Comparison of ENCODE assay signal across 13 mouse cellular contexts in the genomic region with DNA sequence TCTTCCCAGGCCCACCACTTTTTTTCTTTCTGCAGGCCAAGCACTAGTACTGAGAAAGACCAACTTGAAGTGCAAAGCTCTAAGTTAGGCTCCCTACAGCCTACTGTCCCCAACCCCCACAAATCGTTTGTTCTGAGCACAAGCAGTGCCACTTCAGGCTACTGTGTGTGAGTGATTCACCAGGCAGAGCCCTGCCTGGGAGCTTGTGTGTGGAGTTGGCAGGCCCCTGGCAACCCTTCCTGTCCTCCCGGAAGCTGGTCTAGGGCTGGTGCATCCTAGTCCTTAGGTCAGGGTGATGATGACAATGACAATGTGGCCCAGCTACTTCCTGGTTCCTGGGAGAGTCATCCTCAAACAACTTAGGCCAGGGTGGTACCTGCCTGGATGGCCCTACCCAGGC.
DNase-seq lines count a peak whose midpoint lies in the region; ATAC-seq and TF ChIP-seq lines count a peak whose summit lies in the region.
"Had no signal": no experiment of that assay in that cellular context is flagged by ENCODE, and none has a peak within 500 bp of the region (broad histone marks: within the 10 kb centered on the region; RNA-seq: fewer than 3 reads in every experiment).

No protein-coding gene starts in this region.

- no peak for DNase-seq in heart, embryonic 10.5 days (ENCODE audit: low spot score)
- DNase-seq in heart, postnatal 10 days = no peak
- DNase-seq in lung, adult 18-20 months = peak; percentile 23 to 54
- no peak for DNase-seq in lung, adult 2 months
- no peak for DNase-seq in ovary, postnatal 14 days (ENCODE audit: low spot score)
- DNase-seq: cerebellum, postnatal 10 days; thymus, postnatal 4 days had no signal

- H3K9me3 ChIP-seq in heart, embryonic 10.5 days = no peaks in the 10 kb centered on the region
- no peaks in the 10 kb centered on the region for H3K9me3 ChIP-seq in intestine, embryonic 16.5 days (ENCODE audit: control insufficient read depth, low read length)
- no peaks in the 10 kb centered on the region for H3K9me3 ChIP-seq in neural tube, embryonic 15.5 days (replicated peaks)
- no peaks in the 10 kb centered on the region for H3K9me3 ChIP-seq in kidney, embryonic 16.5 days (ENCODE audit: low read length)
- H3K9me3 ChIP-seq: kidney, embryonic 15.5 days had no signal

- no peak overlapping the region for H3K4me3 ChIP-seq in heart, embryonic 10.5 days
- H3K4me3 ChIP-seq in lung, adult 2 months (replicated peaks; ENCODE audit: extremely low read depth, low read depth, low read length) = no peak overlapping the region
- no peak overlapping the region for H3K4me3 ChIP-seq in intestine, embryonic 16.5 days (ENCODE audit: low read length)
- H3K4me3 ChIP-seq in neural tube, embryonic 15.5 days (replicated peaks) = no peak overlapping the region
- H3K4me3 ChIP-seq in kidney, embryonic 16.5 days (ENCODE audit: low read length) = no peak overlapping the region
- H3K4me3 ChIP-seq: kidney, embryonic 15.5 days had no signal

- H3K9ac ChIP-seq in intestine, embryonic 16.5 days (ENCODE audit: low read depth, low read length) = no peak overlapping the region
- no peak overlapping the region for H3K9ac ChIP-seq in neural tube, embryonic 15.5 days (replicated peaks)
- H3K9ac ChIP-seq in kidney, embryonic 16.5 days (replicated peaks; ENCODE audit: low read length) = no peak overlapping the region
- H3K9ac ChIP-seq: kidney, embryonic 15.5 days had no signal

- H3K27me3 ChIP-seq in heart, embryonic 10.5 days (ENCODE audit: insufficient read depth, poor library complexity, severe bottlenecking) = no peaks in the 10 kb centered on the region
- no peaks in the 10 kb centered on the region for H3K27me3 ChIP-seq in intestine, embryonic 16.5 days (replicated peaks; ENCODE audit: control insufficient read depth, insufficient read depth, low read length)
- H3K27me3 ChIP-seq in neural tube, embryonic 15.5 days (replicated peaks) = no peaks in the 10 kb centered on the region
- H3K27me3 ChIP-seq in kidney, embryonic 16.5 days (ENCODE audit: insufficient read depth, low read length) = no peaks in the 10 kb centered on the region
- H3K27me3 ChIP-seq: kidney, embryonic 15.5 days; Patski had no signal

- no peak for TF ChIP-seq POLR2A in lung, adult 2 months (IDR thresholded peaks at IDR 0.05; ENCODE audit: borderline replicate concordance, extremely low read depth, low read depth, low read length)

- H3K36me3 ChIP-seq in heart, embryonic 10.5 days = peaks cover 77% of the 10 kb centered on the region
- peaks cover 3% of the 10 kb centered on the region; the same call in 1 of the 2 replicates for H3K36me3 ChIP-seq in intestine, embryonic 16.5 days (ENCODE audit: control insufficient read depth, insufficient read depth, low read length)
- peaks cover 45% of the 10 kb centered on the region for H3K36me3 ChIP-seq in neural tube, embryonic 15.5 days
- peaks cover 13% of the 10 kb centered on the region; the same call in 1 of the 2 replicates for H3K36me3 ChIP-seq in kidney, embryonic 16.5 days (ENCODE audit: insufficient read depth, low read length)

- TF ChIP-seq CTCF in lung, adult 2 months (IDR thresholded peaks at IDR 0.05; ENCODE audit: insufficient read depth, low read length) = no peak

- no peak overlapping the region for H3K4me2 ChIP-seq in intestine, embryonic 16.5 days (ENCODE audit: low read depth, low read length)
- no peak overlapping the region for H3K4me2 ChIP-seq in neural tube, embryonic 15.5 days
- no peak overlapping the region for H3K4me2 ChIP-seq in kidney, embryonic 16.5 days (replicated peaks; ENCODE audit: low read depth, low read length)
- H3K4me2 ChIP-seq: kidney, embryonic 15.5 days had no signal

- 61% methylated on average over 2 of the region's 2 CpGs for WGBS in heart, embryonic 10.5 days
- 30% methylated on average over 2 of the region's 2 CpGs for WGBS in lung, adult 2 months
- WGBS in intestine, embryonic 16.5 days = 51% methylated on average over 2 of the region's 2 CpGs
- 54% methylated on average over 2 of the region's 2 CpGs for WGBS in neural tube, embryonic 15.5 days
- 64% methylated on average over 2 of the region's 2 CpGs for WGBS in kidney, embryonic 16.5 days

- H3K27ac ChIP-seq in heart, embryonic 10.5 days = peak overlapping the region; percentile 63
- peak overlapping the region; percentile 73 for H3K27ac ChIP-seq in intestine, embryonic 16.5 days (ENCODE audit: low read length)
- H3K27ac ChIP-seq in neural tube, embryonic 15.5 days (replicated peaks) = peak overlapping the region; percentile 28; the same call in 1 of the 2 replicates
- H3K27ac ChIP-seq in kidney, embryonic 16.5 days (ENCODE audit: low read length) = no peak overlapping the region
- H3K27ac ChIP-seq: kidney, embryonic 15.5 days had no signal

- no peak for ATAC-seq in intestine, embryonic 16.5 days
- ATAC-seq in neural tube, embryonic 15.5 days (ENCODE audit: low FRiP score) = no peak
- no peak for ATAC-seq in kidney, embryonic 16.5 days (ENCODE audit: low FRiP score, low TSS enrichment)
- ATAC-seq: CD4-positive, CD25-positive, alpha-beta regulatory T cell, adult 4 months; Patski had no signal

- H3K4me1 ChIP-seq in heart, embryonic 10.5 days = peaks cover 98% of the 10 kb centered on the region
- H3K4me1 ChIP-seq in lung, adult 2 months (ENCODE audit: control insufficient read depth, insufficient read depth, low read length) = peaks cover 32% of the 10 kb centered on the region
- peaks cover 74% of the 10 kb centered on the region for H3K4me1 ChIP-seq in intestine, embryonic 16.5 days (ENCODE audit: control insufficient read depth, insufficient read depth, low read length)
- H3K4me1 ChIP-seq in neural tube, embryonic 15.5 days = peaks cover 72% of the 10 kb centered on the region
- H3K4me1 ChIP-seq in kidney, embryonic 16.5 days (ENCODE audit: insufficient read depth, low read length) = peaks cover 39% of the 10 kb centered on the region

- intact Hi-C loops in heart, postnatal 10 days (cut with DNase I) = no loop called here

Comparison
In these comparisons a context has a peak if more than half of its experiments do, and no peak if none do; other contexts are left out.
1. DNase-seq: peak in lung, adult 18-20 months (2 of 2); none in heart, embryonic 10.5 days (single experiment), heart, postnatal 10 days (0 of 2), lung, adult 2 months (single experiment) and ovary, postnatal 14 days (single experiment).